Mouse (Mus musculus): ENCODE data around the gene Hoxb8. TPM values are rescaled to one million over a fixed set of nuclear protein-coding genes. Genes with fewer than 3 reads are reported as not detected.

Gene Hoxb8
- polyA plus RNA-seq, 1 experiment from 2014 or later: not detected

MicroRNAs within 50 kb of the gene (microRNA counts, 519-probe panel; counts per million panel counts)
- microRNA mmu-miR-10a (4,184 counts per million, percentile 79 among the panel's probes with 10 or more counts), microRNA mmu-miR-196a (582 counts per million, percentile 70 among the panel's probes with 10 or more counts)

Small RNAs within 50 kb of the gene (microRNA-seq; reads per million reads assigned to microRNA genes)
- 12,246 reads per million, percentile 94 among the genes with 10 or more reads in this experiment for gene Mir10a
- gene Mir196a-1: not detected

Other genes with a start within 250 kb of the Hoxb8 start
- 100 and 108 TPM in 2 replicates for gene Snf8, start 247.0 kb upstream of the Hoxb8 start, polyA plus RNA-seq (2016; fragmentation: Nextera tagmentation; extraction: Ambion mirVana)
- 26.4 and 27.2 TPM in 2 replicates for gene Ube2z, start 216.5 kb upstream of the Hoxb8 start, polyA plus RNA-seq (2016; fragmentation: Nextera tagmentation; extraction: Ambion mirVana)
- 657 and 705 TPM in 2 replicates for gene Atp5g1, start 206.2 kb upstream of the Hoxb8 start, polyA plus RNA-seq (2016; fragmentation: Nextera tagmentation; extraction: Ambion mirVana)
- not detected in 2 replicates for gene Calcoco2, start 169.9 kb upstream of the Hoxb8 start, polyA plus RNA-seq (2016; fragmentation: Nextera tagmentation; extraction: Ambion mirVana)
- not detected in 2 replicates for gene Ttll6, start 148.1 kb upstream of the Hoxb8 start, polyA plus RNA-seq (2016; fragmentation: Nextera tagmentation; extraction: Ambion mirVana)
- not detected in 2 replicates for gene Hoxb13, start 87.6 kb upstream of the Hoxb8 start, polyA plus RNA-seq (2016; fragmentation: Nextera tagmentation; extraction: Ambion mirVana)
- gene Hoxb9, start 10.4 kb upstream of the Hoxb8 start, polyA plus RNA-seq (2016; fragmentation: Nextera tagmentation; extraction: Ambion mirVana): not detected in 2 replicates
- gene Hoxb7, start 4.7 kb downstream of the Hoxb8 start, polyA plus RNA-seq (2016; fragmentation: Nextera tagmentation; extraction: Ambion mirVana): 0.18 and 0.37 TPM in 2 replicates
- gene Hoxb6, start 10.6 kb downstream of the Hoxb8 start, polyA plus RNA-seq (2016; fragmentation: Nextera tagmentation; extraction: Ambion mirVana): 0.30 TPM in 2 replicates
- 1.3 and 1.5 TPM in 2 replicates for gene Hoxb5, start 21.4 kb downstream of the Hoxb8 start, polyA plus RNA-seq (2016; fragmentation: Nextera tagmentation; extraction: Ambion mirVana)
- gene Hoxb4, start 36.4 kb downstream of the Hoxb8 start, polyA plus RNA-seq (2016; fragmentation: Nextera tagmentation; extraction: Ambion mirVana): 0.62 and 0.66 TPM in 2 replicates
- 0.31 and 0.36 TPM in 2 replicates for gene Hoxb3, start 41.4 kb downstream of the Hoxb8 start, polyA plus RNA-seq (2016; fragmentation: Nextera tagmentation; extraction: Ambion mirVana)
- gene Hoxb2, start 68.6 kb downstream of the Hoxb8 start, polyA plus RNA-seq (2016; fragmentation: Nextera tagmentation; extraction: Ambion mirVana): 4.4 and 4.6 TPM in 2 replicates
- 0.14 and 0.22 TPM in 2 replicates for gene Hoxb1, start 83.8 kb downstream of the Hoxb8 start, polyA plus RNA-seq (2016; fragmentation: Nextera tagmentation; extraction: Ambion mirVana)
- gene Skap1, start 182.7 kb downstream of the Hoxb8 start, polyA plus RNA-seq (2016; fragmentation: Nextera tagmentation; extraction: Ambion mirVana): 0.14 and 0.51 TPM in 2 replicates

All from liver, embryonic 12.5 days (tissue).